Mouse (Mus musculus) CD4-positive helper T cell, adult 2 months (primary cell): ENCODE data around the gene Kdm4b.
A peak's percentile ranks its signal among the peaks of the same experiment; 100 is the strongest.

Source experiments
- DNase-seq: peaks from one replicate; pipeline ENCODE4 v3.0.0-alpha.2; 2012; ENCODE audit warnings: low read depth, missing footprints, low spot score

Gene Kdm4b

GRCm38 (mm10) chr17:56382997-56383396, 57.1 kb downstream of the Kdm4b start:
- no peak for DNase-seq

- DNase-seq: no peak
These were observed 59.0 kb downstream of the Kdm4b start for GRCm38 (mm10) chr17:56384903-56385302.

DNA sequence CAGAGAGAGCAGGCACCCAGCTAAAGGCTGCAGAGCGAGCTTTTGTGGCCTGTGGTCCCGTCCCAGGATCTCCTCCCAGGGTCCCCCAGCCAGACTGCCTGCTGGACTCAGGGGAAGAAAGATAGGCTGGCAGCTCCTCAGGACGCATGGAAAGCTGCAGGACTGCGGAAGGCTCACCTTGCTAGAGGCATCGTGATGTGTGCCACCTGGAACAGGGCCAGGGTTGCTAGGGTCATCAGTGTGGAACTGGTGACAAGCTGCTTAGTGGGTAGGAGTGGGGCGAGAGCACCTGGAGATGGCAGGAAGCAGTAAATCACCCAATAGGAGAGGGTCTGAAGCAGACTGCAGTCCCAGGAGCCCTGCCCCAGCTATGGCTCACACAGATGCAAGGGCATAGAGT, 61.8 kb downstream of the Kdm4b start:
- DNase-seq: no peak

DNA sequence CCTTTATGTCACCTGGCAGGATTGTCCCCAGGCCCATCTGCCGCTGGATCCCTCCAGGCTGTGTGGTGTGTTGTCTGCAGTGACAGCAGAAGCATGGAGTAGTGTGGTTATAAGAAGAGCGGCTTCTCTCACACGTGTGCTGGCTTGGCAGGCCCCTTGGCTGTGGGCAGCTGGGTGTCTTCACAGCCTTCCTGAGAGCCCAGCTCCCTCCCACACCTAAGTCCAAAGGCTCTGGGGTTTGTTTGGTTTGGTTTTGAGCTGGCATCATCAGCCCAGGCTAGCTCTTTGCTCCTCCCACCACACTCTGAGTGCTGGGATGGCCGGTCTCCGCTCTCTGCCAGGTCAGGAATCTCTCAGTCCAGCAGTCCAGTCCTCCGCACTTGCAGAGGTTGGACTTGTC, 67.4 kb downstream of the Kdm4b start:
- DNase-seq: no peak

DNA sequence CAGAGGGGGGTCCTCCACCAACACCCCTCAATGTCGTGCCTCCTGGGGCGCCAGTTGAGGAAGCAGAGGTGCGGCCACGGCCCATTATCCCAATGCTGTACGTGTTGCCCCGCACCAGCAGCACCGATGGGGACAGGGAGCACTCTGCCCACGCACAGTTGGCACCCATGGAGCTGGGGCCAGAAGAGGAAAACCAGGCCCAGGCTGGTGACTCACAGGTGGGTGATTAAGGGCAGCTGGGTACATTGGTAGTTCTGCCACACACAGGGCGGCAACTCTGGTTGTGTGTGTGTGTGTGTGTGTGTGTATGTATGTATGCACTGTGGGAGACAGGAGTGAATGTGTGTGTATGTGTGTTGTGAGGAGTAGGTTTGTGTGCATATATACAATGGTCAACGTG, 68.0 kb downstream of the Kdm4b start:
- DNase-seq: no peak

- no peak for DNase-seq
These were observed 70.2 kb downstream of the Kdm4b start for GRCm38 (mm10) chr17:56396051-56396450.

- no peak for DNase-seq
These were observed 74.4 kb downstream of the Kdm4b start for GRCm38 (mm10) chr17:56400221-56400620.

GRCm38 (mm10) chr17:56401051-56401521, 75.2 kb downstream of the Kdm4b start:
- DNase-seq: no peak

- DNase-seq: no peak
These were observed 79.5 kb downstream of the Kdm4b start for GRCm38 (mm10) chr17:56405341-56405740.

DNA sequence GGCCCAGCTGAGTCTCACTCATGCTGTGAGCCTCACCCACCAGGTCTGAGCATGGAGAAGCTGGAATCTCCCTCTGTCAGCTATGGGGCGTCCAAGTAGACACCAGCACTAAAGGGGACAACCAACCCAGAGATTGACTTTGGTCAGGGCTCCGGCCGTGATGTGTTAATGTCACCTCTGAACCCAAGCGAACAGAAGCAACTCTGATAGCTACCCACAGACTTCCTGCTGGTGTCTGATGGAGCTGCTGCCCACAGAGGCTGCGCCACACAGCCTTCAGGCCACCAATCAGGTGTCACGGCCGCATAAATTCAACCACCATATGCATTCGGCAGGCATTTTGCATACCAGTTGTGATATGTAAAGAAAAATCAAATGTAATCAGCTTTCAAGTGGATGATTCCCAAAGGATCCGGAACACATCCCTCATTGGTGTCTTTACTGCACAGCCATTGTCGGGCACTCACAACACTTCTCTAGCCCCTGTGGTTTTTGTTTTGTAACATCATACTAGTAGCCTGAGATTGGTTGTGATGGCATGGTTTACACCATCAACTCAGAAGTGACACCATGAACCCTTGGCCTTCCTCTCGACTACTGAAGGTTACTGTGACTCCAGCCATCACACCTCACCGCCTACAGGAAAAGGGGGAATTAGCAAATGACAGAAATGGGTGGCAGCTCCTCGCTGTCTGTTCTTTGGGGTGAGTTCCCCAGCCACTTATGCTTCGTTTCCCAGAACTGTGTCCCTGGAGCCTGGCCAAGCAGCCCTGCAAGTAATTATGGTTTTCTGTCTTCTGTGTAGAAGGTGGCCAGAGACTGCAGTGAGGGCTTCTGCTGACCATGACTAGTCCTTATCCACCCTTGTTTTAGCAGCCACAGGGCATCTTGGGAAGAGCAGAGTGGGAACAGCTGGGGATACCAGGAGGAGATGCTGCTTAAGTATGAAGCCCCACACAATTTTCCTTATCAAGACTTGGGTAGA, 80.3 kb downstream of the Kdm4b start:
- no peak for DNase-seq

GRCm38 (mm10) chr17:56406878-56407277, 81.0 kb downstream of the Kdm4b start:
- no peak for DNase-seq

DNA sequence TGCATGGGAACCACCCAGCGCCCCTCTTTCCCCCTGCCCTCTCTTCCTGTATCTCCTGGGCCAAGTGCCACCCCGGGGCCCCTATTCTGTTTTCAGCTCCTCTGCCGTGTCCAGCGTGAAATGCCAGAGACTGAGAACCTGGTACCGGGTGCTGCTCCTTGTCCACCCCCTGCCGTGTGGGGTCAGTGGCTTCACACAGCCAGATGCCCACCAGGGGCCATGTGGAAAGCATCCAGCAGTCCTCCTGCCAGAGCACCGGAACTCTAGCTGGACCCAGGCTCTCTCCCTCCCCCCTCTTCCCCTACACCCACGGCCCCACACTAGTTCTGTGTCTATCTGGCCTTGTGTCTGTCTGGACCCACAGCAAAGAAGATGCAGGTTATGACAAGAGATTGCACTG, 81.5 kb downstream of the Kdm4b start:
- no peak for DNase-seq

DNA sequence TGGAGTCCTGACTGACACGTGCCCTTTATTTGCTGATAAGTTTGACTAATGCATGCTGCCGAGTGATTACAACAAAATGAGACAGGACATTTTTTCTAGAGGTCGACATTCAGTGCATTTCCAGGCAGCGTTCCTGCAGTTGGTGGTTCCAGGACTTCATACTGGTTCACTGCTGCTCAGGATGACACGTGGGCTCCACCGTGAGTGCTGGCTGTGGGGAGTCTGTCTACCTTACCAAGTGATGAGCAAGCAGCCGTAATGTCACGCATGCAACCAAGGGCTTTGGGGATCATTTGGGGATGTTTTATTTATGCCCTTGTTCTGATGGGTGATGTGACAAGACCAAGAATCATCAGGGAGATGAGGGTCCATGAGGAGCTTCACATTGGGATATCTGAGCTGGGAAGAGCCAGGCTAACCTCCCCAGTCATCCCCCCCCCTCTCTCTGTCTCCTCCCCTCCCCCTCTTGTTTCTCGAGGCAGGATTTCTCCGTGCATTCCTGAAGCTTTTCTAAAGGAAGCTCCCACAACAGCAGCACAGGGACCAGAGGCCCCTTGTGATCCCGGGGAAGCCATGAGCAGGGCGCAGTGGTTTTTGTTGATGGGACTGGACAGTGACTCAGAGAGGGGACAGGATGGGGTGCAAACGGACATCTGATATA, 83.2 kb downstream of the Kdm4b start:
- DNase-seq: no peak

DNA sequence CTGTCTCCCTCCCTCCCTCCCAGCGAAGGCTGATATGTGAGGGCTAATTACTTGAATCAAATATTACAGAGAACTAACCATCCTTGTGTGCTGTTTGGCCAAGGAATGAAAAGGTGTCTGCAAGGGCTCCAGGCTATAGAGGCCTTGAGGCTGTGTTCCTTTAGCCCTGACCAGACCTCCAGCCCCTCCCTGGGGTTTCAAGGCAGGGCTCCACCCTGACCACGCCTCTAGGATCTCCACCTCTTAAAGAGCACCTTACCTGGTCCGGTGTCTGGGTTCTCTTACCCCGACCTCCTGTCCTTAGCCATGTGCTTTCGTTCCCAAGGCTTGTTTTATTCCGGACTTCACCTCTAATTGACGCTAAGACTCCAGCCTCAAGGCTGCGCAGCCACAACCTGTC, 83.9 kb downstream of the Kdm4b start:
- no peak for DNase-seq

DNA sequence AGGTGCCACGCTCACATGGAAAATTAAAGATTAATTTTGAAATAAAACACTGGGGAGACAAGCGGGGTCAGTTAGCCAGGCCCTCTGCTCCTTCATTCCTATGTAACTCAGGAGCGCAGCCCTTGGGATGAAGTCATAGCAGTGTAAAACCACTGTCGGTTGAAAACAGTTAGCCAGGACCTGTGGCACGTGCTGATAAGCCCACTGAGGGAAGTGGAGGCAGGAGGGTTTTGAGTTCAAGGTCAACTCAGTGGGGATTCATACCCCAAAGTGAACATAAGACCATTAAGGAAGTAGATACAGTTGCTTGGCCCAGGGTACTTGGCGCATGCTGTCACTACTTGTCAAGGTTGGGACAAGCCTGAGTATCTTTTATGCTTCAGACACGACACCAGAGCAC, 85.6 kb downstream of the Kdm4b start:
- DNase-seq: no peak

DNA sequence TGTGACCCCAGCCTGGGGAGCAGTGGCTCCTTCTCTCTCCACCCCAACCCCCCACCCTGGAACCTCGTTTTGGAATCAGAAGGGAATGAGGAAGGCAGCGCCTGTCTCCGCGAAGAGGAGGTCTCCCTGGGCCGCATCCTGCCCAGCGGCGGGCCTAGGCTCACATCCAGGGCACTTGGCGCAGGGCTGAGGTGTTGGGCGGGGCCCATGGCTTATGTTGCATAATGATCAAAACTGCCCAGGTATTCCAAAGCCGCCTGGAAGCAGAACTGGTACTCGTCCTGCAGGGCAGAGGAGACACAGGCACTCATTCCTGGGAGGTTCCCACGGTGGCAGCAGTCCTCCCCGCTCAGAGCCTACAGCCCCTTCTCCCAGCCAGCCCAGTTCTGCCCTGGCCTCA, 87.3 kb downstream of the Kdm4b start:
- no peak for DNase-seq

- DNase-seq: no peak
These were observed 88.9 kb downstream of the Kdm4b start for GRCm38 (mm10) chr17:56414785-56415184.

DNA sequence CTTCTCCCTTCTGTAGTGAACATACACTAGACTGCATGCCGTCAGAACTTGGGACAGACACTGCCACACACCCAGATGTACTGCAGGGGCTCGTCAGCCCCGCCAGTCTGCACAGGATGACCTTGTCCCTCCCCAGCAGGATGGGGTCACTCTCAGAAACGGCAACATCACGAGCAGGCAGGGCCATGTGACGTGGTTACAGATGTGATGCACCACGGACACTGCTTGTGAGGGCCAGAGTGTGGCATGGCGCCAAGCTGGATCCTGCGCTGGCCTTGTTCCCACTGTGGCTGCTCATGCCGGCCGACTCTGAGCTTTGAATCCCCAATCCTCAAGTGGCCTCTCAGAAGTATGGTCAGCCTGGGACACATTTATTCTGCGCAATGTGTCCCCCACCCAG, 92.4 kb downstream of the Kdm4b start:
- DNase-seq: no peak

GRCm38 (mm10) chr17:56420022-56420421, 94.2 kb downstream of the Kdm4b start:
- no peak for DNase-seq

- peak; percentile 84 for DNase-seq
These were observed 99.1 kb downstream of the Kdm4b start for GRCm38 (mm10) chr17:56424726-56425583.

DNA sequence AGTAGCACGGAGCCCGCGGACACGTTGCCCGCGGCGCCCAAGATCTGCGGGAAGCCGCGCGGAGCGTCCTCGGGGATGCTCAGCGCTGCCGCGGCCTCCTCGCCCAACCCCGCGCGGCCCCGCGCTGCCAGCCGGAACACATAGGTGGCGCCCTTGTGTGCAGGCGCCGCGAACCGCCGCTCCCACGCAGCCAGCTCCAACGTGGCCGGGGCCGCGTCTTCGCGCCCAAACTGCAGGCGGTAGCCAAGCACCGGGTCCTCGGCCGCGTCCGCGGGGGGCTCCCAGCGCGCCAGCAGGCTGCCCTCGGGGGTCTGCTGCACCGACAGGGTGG, 99.7 kb downstream of the Kdm4b start:
- peak; percentile 88 for DNase-seq

DNA sequence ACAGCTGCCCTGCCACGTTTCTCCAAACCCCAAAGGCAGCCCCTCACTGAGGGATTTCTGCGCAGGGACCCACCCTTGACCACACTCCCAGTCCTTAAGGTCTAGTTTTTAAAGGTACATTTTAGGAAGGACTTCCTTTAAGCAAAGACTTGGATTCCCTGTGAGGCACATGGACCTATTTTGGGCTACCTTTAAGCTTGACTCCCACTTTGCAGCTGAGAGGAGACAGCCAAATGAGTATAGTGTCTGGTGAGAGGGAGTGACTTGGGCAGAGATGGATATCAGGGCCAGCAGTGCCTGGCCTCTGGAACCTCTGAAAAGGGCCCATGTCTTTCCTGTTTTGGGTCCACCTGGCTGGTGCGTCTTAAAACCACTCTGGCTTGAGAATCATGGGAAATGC, 100.1 kb downstream of the Kdm4b start:
- DNase-seq: no peak
